Mouse (Mus musculus) C2C12 (cell line): ENCODE measurements around the gene Fam208a. TPM values are rescaled to one million over a fixed set of nuclear protein-coding genes. Genes with fewer than 3 reads are reported as not detected.

Experiments used
- H3K27me3 ChIP-seq: one replicate; pipeline ENCODE4 v1.6.1; 2011; ENCODE audit not compliant: control insufficient read depth, insufficient read depth, insufficient read length
- H3K36me3 ChIP-seq: one replicate; pipeline ENCODE4 v1.6.1; 2011; ENCODE audit not compliant: control insufficient read depth, insufficient read depth
- H3K4me3 ChIP-seq: one replicate; pipeline ENCODE4 v1.5.1; 2011; ENCODE audit warnings: mild to moderate bottlenecking, control low read depth; ENCODE audit not compliant: poor library complexity, insufficient read depth, severe bottlenecking
- H3K79me2 ChIP-seq: one replicate; pipeline ENCODE4 v1.6.1; 2011; ENCODE audit not compliant: control insufficient read depth, insufficient read depth
- H3K79me3 ChIP-seq: one replicate; pipeline ENCODE4 v1.6.1; 2011; ENCODE audit warnings: low read depth, control low read depth
- H3ac ChIP-seq: one replicate; pipeline ENCODE3; 2011; ENCODE audit warnings: low read depth; ENCODE audit not compliant: control insufficient read depth, insufficient read length
- CEBPB ChIP-seq: IDR thresholded peaks from one replicate; pipeline ENCODE4 v1.6.1; 2011; ENCODE audit warnings: low read depth, mild to moderate bottlenecking, control low read depth, moderate library complexity
- CTCF ChIP-seq: IDR thresholded peaks from one replicate; pipeline ENCODE4 v1.5.1; 2011; ENCODE audit not compliant: control insufficient read depth, insufficient read depth, insufficient read length
- FOSL1 ChIP-seq: IDR thresholded peaks from one replicate; pipeline ENCODE4 v1.8.0; 2011; ENCODE audit warnings: mild to moderate bottlenecking, low read length; ENCODE audit not compliant: poor library complexity, insufficient read depth, severe bottlenecking
- MAX ChIP-seq: IDR thresholded peaks from one replicate; pipeline ENCODE4 v1.6.1; 2011; ENCODE audit warnings: mild to moderate bottlenecking, control low read depth
- MYOD1 ChIP-seq: IDR thresholded peaks from one replicate; pipeline ENCODE4 v1.6.1; 2011; ENCODE audit warnings: low read depth; ENCODE audit not compliant: control insufficient read depth, insufficient read length
- MYOG ChIP-seq: IDR thresholded peaks from one replicate; pipeline ENCODE4 v1.6.1; 2011; ENCODE audit not compliant: control insufficient read depth, insufficient read length; ENCODE audit errors: extremely low read depth
- USF1 ChIP-seq: IDR thresholded peaks from one replicate; pipeline ENCODE4 v1.6.1; 2011; ENCODE audit warnings: low read depth, mild to moderate bottlenecking, control low read depth, moderate library complexity
- polyA plus RNA-seq: library from polyadenylated mRNA; unstranded; fragments of >200 nt; fragmentation: generic; extraction: Trizol; gene quantifications from one replicate; pipeline ENCODE4 v1.2.1, GENCODE M21; 2012; ENCODE audit warnings: missing spikeins

The Fam208a gene
- polyA plus RNA-seq, 1 experiment = 1.7 TPM

DNA sequence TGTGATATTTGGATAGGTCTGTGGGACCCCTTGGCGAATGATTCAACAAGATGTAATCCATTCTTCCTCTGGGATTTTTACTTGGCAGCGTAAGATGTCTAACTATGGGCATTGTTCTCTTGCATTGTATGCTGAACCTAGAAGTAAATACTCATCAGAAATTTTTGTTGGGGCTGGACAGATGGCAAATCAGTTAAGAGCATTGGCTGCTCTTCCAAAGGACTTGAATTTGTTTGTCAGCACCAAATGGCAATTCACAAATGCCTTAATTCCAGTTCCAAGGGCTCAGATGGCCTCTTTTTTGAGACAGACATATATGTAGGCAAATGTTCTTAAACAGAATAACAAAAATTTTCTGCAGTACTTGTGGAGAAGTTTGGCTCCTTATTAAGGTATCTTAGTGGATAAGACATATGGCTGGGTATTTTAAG lies 16.2 kb downstream of the Fam208a start:
- Histone ChIP-seq H3K27me3 (no peaks in the 10 kb centered on the region), H3K79me2 (no peaks in the 10 kb centered on the region)

DNA sequence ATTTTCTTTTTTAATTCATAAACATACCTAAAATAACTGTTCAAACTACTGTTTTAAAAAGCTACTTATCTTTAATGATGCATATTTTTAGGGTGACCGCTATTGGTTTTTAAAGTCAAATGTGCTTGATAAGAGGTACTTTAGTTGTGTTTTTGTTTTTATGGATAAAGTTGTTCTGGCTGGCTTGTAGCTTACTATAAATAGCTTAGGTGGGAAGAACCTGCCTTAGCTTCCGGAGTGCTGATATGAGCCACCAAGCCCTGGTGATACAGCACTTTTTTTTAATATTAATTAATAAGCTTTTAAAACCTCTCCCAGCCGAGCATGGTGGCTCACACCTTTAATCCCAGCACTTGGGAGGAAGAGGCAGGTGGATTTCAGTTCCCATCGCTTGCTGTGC lies 18.3 kb downstream of the Fam208a start:
- peaks cover 63% of the 10 kb centered on the region for H3K36me3 ChIP-seq
- TF ChIP-seq MYOG = no peak
- TF ChIP-seq MAX = no peak
- TF ChIP-seq MYOD1 = no peak
- no peak for TF ChIP-seq FOSL1
- TF ChIP-seq CEBPB = no peak
- no peak for TF ChIP-seq USF1
- no peak for TF ChIP-seq CTCF
- H3ac ChIP-seq = no peak overlapping the region
- H3K79me2 ChIP-seq = no peaks in the 10 kb centered on the region
- no peak overlapping the region for H3K4me3 ChIP-seq
- no peaks in the 10 kb centered on the region for H3K27me3 ChIP-seq
- no peaks in the 10 kb centered on the region for H3K79me3 ChIP-seq

More for the DNA sequence above, 16.2 kb downstream of the Fam208a start:
- TF ChIP-seq USF1 (no peak), MAX (no peak), MYOD1 (no peak), FOSL1 (no peak), CTCF (no peak), CEBPB (no peak), MYOG (no peak)
- Histone ChIP-seq H3K79me3 (no peaks in the 10 kb centered on the region), H3K4me3 (no peak overlapping the region), H3K36me3 (peaks cover 70% of the 10 kb centered on the region), H3ac (no peak overlapping the region)

DNA sequence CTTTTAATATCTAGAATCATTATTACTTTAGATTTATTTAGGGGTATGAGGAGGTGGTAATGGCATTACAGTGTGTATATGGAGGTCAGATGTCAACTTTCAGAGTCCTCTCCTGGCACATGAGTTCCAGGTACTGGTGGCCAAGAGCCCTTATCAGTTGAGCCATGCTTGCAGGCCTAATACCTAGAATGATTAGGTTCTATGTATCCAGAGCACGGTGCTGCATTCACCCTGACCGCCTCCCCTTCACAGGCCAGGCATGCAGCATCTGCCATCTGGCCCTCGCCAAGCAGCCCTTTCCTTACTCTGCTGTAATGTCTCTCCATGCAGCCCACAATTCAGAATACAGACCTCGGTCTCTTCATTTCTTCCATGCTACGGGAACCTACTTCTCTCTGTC lies 62.8 kb downstream of the Fam208a start:
- Histone ChIP-seq H3K36me3 (peaks cover 91% of the 10 kb centered on the region), H3K79me2 (no peaks in the 10 kb centered on the region), H3K4me3 (no peak overlapping the region), H3K79me3 (no peaks in the 10 kb centered on the region), H3ac (no peak overlapping the region), H3K27me3 (no peaks in the 10 kb centered on the region)
- TF ChIP-seq MAX = no peak
- TF ChIP-seq CEBPB = no peak
- no peak for TF ChIP-seq MYOD1
- no peak for TF ChIP-seq FOSL1
- TF ChIP-seq CTCF = no peak
- no peak for TF ChIP-seq USF1
- TF ChIP-seq MYOG = no peak

DNA sequence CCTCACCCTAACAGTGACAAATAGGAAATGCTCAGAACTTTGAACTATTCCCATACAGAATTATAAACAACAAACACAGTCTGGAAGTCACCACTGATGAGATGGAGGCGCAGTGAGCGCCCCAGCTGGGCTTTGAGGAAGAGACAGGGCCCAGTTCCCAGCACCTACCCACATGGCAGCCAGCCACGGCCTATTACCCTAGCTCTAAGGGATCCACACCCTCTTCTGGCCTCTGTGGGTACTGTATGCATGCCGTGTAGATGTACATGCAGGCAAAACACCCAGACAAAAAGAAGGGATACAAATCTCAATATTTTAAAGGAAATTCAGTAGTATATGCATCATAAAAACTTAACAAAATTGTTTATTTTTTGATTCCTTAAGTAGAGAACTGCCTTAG lies 64.9 kb downstream of the Fam208a start:
- Histone ChIP-seq H3K79me3 (no peaks in the 10 kb centered on the region), H3K27me3 (no peaks in the 10 kb centered on the region), H3ac (no peak overlapping the region), H3K36me3 (peaks cover 86% of the 10 kb centered on the region), H3K79me2 (no peaks in the 10 kb centered on the region), H3K4me3 (no peak overlapping the region)
- TF ChIP-seq FOSL1 (no peak), USF1 (no peak), CTCF (no peak), MYOG (no peak), MAX (no peak), CEBPB (no peak), MYOD1 (no peak)

DNA sequence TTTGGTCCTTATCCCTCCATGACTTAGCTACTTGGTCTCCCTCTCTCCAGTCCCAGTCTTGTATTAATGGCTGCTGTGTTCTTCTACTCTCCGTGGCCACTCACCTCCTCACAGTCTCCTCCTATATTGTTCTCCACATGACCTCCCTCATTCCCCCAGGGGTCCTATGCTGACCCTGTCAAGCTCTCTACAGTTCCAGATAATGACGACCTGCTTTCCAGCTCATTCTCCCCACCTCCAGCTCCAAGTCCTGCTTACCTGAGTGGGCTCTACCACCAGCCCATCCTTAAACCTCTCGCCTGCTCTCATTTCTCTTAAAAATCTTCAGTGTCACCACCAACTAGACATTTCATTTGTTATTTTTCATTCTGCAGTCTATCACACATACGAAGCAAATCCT lies 72.5 kb downstream of the Fam208a start:
- Histone ChIP-seq H3K79me2 (no peaks in the 10 kb centered on the region), H3K27me3 (no peaks in the 10 kb centered on the region), H3ac (no peak overlapping the region), H3K4me3 (no peak overlapping the region), H3K79me3 (no peaks in the 10 kb centered on the region), H3K36me3 (peaks cover 51% of the 10 kb centered on the region)
- no peak for TF ChIP-seq FOSL1
- TF ChIP-seq CEBPB = no peak
- no peak for TF ChIP-seq MYOD1
- no peak for TF ChIP-seq MAX
- TF ChIP-seq USF1 = no peak
- TF ChIP-seq CTCF = no peak
- no peak for TF ChIP-seq MYOG
